Mouse (Mus musculus) lung, embryonic 14.5 days (tissue): ENCODE data around the gene Nde1. TPM values are rescaled to one million over a fixed set of nuclear protein-coding genes. Genes with fewer than 3 reads are reported as not detected.

ENCODE experiments used
- ATAC-seq: fragments of 200-750 bp; cut with Nextera tagmentation; 2 replicates; pipeline ENCODE4 v1.8.0; 2017; ENCODE audit warnings: mild to moderate bottlenecking, moderate TSS enrichment, moderate library complexity; ENCODE audit not compliant: insufficient read depth
- DNase-seq: peaks from one replicate; pipeline ENCODE4 v3.0.0-alpha.2; 2015
- H3K27ac ChIP-seq: fragments of 300-500 bp; sonication (generic); 2 replicates; pipeline ENCODE4 v1.5.1; 2014; ENCODE audit warnings: low read depth, mild to moderate bottlenecking, moderate library complexity
- H3K27me3 ChIP-seq: fragments of 300-500 bp; sonication (generic); 2 replicates; pipeline ENCODE4 v1.6.1; 2014; ENCODE audit warnings: low read length, control low read depth; ENCODE audit not compliant: insufficient read depth
- H3K36me3 ChIP-seq: fragments of 300-500 bp; sonication (generic); 2 replicates; pipeline ENCODE4 v1.6.1; 2014; ENCODE audit warnings: control low read depth; ENCODE audit not compliant: insufficient read depth
- H3K4me1 ChIP-seq: fragments of 300-500 bp; sonication (generic); 2 replicates; pipeline ENCODE4 v1.6.1; 2014; ENCODE audit warnings: antibody characterized with exemption, control low read depth; ENCODE audit not compliant: insufficient read depth
- H3K4me2 ChIP-seq: fragments of 300-500 bp; sonication (generic); 2 replicates; pipeline ENCODE4 v1.6.1; 2014; ENCODE audit warnings: mild to moderate bottlenecking
- H3K4me3 ChIP-seq: fragments of 300-500 bp; sonication (generic); 2 replicates; pipeline ENCODE4 v1.5.1; 2014; ENCODE audit warnings: low read depth, low read length
- H3K9ac ChIP-seq: fragments of 300-500 bp; sonication (generic); 2 replicates; pipeline ENCODE4 v1.6.1; 2014
- H3K9me3 ChIP-seq: fragments of 300-500 bp; sonication (generic); 2 replicates; pipeline ENCODE4 v1.6.1; 2016; ENCODE audit warnings: low read depth, low read length, control low read depth
- CTCF ChIP-seq: IDR thresholded peaks from 2 replicates; pipeline ENCODE4 v1.5.1; 2016; ENCODE audit warnings: antibody characterized with exemption, low read depth
- WGBS: fragments of 180-500 bp; shearing (Covaris S2); extraction: QIAGEN DNeasy Blood & Tissue Kit; methylation state at CpG from one replicate; pipeline ENCODE4 v1.1.7; 2014; 5-methylcytosine and 5-hydroxymethylcytosine counted together
- microRNA counts: library from miRNA; unstranded; fragments of <30 nt; microRNA quantifications from one replicate; lab custom pipeline; 2016
- microRNA-seq: library from miRNA; unstranded; fragments of <30 nt; microRNA quantifications from one replicate; pipeline ENCODE4, GENCODE M21; 2016; ENCODE audit warnings: borderline number of aligned reads
- polyA plus RNA-seq: library from polyadenylated mRNA; unstranded; fragments of >200 nt; fragmentation: Nextera tagmentation; extraction: Ambion mirVana; gene quantifications from 2 replicates; pipeline ENCODE4 v1.2.1, GENCODE M21; 2014

The Nde1 gene
- polyA plus RNA-seq, 1 experiment from 2014 or later = 157 TPM

- ATAC-seq = no peak
- H3K4me2 ChIP-seq = no peak overlapping the region
- no peak overlapping the region for H3K4me3 ChIP-seq
- no peaks in the 10 kb centered on the region for H3K27me3 ChIP-seq
- DNase-seq = peak; percentile 46
- no peak overlapping the region; the same call in 1 of the 2 replicates for H3K27ac ChIP-seq
- WGBS = 53% methylated on average over 3 of the region's 3 CpGs
- H3K4me1 ChIP-seq = no peaks in the 10 kb centered on the region
- no peak overlapping the region for H3K9ac ChIP-seq
- TF ChIP-seq CTCF = no peak
- no peaks in the 10 kb centered on the region for H3K9me3 ChIP-seq
- H3K36me3 ChIP-seq = no peaks in the 10 kb centered on the region
Observed at GRCm38 (mm10) chr16:14242059-14242458, 79.0 kb downstream of the Nde1 start.

MicroRNA genes within 50 kb of the gene (microRNA counts, 519-probe panel; counts per million panel counts)
- 3,047 counts per million, percentile 58 among the panel's probes with 10 or more counts for microRNA mmu-miR-484 (lab: Ali Mortazavi, UCI)

Small RNA genes within 50 kb of the gene (microRNA-seq; reads per million reads assigned to microRNA genes)
- gene Gm27671 = not detected
- gene Mir484 = 2,563 reads per million, percentile 82 among the genes with 10 or more reads in this experiment

Other genes with a start within 250 kb of the Nde1 start
- 0.31 and 0.55 TPM in 2 replicates for gene 2900011O08Rik, start 176.7 kb upstream of the Nde1 start, polyA plus RNA-seq
- not detected in 2 replicates for gene Ifitm7, start 176.4 kb upstream of the Nde1 start, polyA plus RNA-seq
- gene Marf1, start 76 bp downstream of the Nde1 start, polyA plus RNA-seq = 16.4 and 17.3 TPM in 2 replicates
- gene Myh11, start 128.1 kb downstream of the Nde1 start, polyA plus RNA-seq = 67.4 and 69.8 TPM in 2 replicates
- gene Fopnl, start 154.1 kb downstream of the Nde1 start, polyA plus RNA-seq = 160 and 166 TPM in 2 replicates
- 12.9 and 13.2 TPM in 2 replicates for gene Abcc1, start 198.3 kb downstream of the Nde1 start, polyA plus RNA-seq